Mouse (Mus musculus): ENCODE results near the gene Atf3. TPM values are rescaled to one million over a fixed set of nuclear protein-coding genes. Genes with fewer than 3 reads are reported as not detected.
A peak's percentile ranks its signal among the peaks of the same experiment; 100 is the strongest.
"Not testable (repeated sequence)": the region's sequence is repeated elsewhere in the genome, so short reads cannot be mapped to it uniquely, and the experiment has no call there.

The Atf3 gene
- polyA plus RNA-seq, 1 experiment from 2014 or later: 4.2 TPM

DNA sequence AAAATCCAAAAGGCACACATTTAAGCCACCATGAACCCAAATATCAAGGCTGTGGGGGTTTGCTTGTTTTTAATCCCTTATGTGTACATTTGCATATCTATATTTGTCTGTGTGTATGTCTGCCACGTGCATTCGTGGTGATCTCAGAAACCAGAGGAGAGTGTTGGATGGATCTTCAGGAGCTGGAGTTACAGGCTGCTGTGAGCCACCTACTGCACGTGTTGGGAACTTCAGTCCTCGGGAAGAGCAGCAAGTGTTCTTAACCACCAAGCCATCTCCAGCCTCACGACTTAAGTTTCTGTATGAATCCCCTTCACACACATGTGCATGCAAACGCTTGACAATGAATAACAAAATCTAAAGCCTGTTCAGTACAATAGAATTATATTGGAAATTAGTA lies 45.4 kb downstream of the Atf3 start:
- no peak overlapping the region for H3K9ac ChIP-seq
- H3K27ac ChIP-seq: no peak overlapping the region
- no peak overlapping the region for H3K4me2 ChIP-seq
- no peaks in the 10 kb centered on the region for H3K4me1 ChIP-seq
- no peak overlapping the region for H3K4me3 ChIP-seq (replicated peaks)
- H3K9me3 ChIP-seq (replicated peaks): no peaks in the 10 kb centered on the region
- no peaks in the 10 kb centered on the region for H3K36me3 ChIP-seq
- 12% methylated on average over 6 of the region's 6 CpGs for WGBS
- ATAC-seq (replicated peaks; ENCODE audit: low FRiP score): no peak
- 0 out of 2 replicates have a peak, but pooled peaks cover 5% of the 10 kb centered on the region for H3K27me3 ChIP-seq

DNA sequence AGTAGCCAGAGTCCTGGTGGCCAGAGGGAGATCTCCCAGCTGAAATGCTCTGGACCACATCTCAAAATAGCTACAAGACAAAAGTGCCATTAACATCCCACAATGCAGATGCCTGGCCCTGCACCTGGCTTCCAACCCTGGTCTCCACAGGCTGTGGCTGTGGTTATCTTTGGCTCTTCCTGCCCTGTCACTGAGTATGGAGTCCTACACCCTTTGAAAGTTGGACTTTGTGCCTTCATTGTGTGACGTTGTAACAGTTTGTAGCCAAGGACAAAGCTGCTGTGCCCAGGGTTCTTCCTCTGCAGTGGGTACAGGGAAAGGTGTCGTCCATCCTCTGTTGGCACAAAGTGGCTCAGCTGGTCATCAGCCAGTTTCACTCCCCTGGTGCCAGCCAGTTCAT lies 47.4 kb downstream of the Atf3 start:
- ATAC-seq (replicated peaks; ENCODE audit: low FRiP score): no peak
- 96% methylated on average over 2 of the region's 2 CpGs for WGBS
- no peaks in the 10 kb centered on the region for H3K36me3 ChIP-seq

DNA sequence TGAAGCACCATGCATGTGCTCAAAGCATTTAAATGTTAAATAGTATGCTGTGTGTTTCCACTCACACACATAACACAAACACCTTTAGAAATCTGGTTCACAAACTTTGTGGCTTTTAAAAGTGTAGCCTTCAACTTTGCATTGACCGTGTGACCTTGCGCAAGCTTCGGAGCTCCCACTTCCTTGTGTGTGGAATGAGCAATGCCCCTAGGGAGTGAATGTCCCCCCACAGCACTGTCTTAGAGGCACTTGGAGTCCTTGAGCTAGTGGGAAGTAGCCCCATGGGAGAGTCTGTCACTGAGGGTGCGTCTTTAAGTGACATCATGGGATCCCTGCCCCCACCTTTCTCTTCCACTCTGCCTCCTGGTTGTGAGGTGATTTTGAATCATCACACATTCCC lies 51.6 kb downstream of the Atf3 start:
- Histone ChIP-seq H3K4me1 (0 out of 2 replicates have a peak, but pooled peaks cover 3% of the 10 kb centered on the region), H3K9me3 (replicated peaks) (no peaks in the 10 kb centered on the region), H3K9ac (no peak overlapping the region), H3K27ac (no peak overlapping the region), H3K27me3 (no peaks in the 10 kb centered on the region), H3K4me3 (replicated peaks) (no peak overlapping the region), H3K36me3 (no peaks in the 10 kb centered on the region), H3K4me2 (no peak overlapping the region)
- 80% methylated on average over 4 of the region's 4 CpGs for WGBS
- ATAC-seq (replicated peaks; ENCODE audit: low FRiP score): no peak

More for the DNA sequence above, 47.4 kb downstream of the Atf3 start:
- Histone ChIP-seq H3K4me3 (replicated peaks) (no peak overlapping the region), H3K27me3 (no peaks in the 10 kb centered on the region), H3K4me1 (0 out of 2 replicates have a peak, but pooled peaks cover 3% of the 10 kb centered on the region), H3K9ac (no peak overlapping the region), H3K9me3 (replicated peaks) (no peaks in the 10 kb centered on the region), H3K27ac (no peak overlapping the region), H3K4me2 (no peak overlapping the region)

DNA sequence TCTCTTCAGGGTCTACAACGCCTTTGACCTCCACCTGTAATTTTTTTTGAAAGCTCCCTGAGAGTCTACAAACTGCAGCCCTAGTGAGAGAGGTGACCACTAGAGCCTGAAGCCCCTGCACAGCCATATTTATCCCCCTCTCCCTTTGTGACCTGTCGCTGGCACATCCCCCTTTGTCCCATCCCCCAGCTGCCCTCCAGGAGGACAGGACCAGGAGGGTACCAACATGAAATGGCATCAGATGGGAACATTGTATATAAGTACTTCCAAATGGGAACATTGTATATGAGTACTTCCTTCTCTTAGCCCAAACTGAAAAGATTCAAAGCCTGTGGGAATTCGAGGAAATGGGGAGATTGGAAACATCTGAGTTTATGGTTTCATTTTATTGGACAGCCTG lies 53.1 kb downstream of the Atf3 start, which contains the start of gene Fam71a:
Gene Fam71a (minus strand): TSS at position 101 of the 400 bp plus-strand sequence.
- ATAC-seq (replicated peaks; ENCODE audit: low FRiP score): no peak
- peaks cover 5% of the 10 kb centered on the region; the same call in 1 of the 2 replicates for H3K9me3 ChIP-seq (replicated peaks)
- H3K36me3 ChIP-seq: no peaks in the 10 kb centered on the region
- WGBS: 80% methylated on average over 3 of the region's 3 CpGs
- no peak within 1 kb of the TSS for H3K4me3 ChIP-seq (replicated peaks)
- no peak within 1 kb of the TSS for H3K27ac ChIP-seq
- H3K9ac ChIP-seq: no peak within 1 kb of the TSS
- H3K27me3 ChIP-seq: no peaks in the 10 kb centered on the region
- no peak within 1 kb of the TSS for H3K4me2 ChIP-seq
- H3K4me1 ChIP-seq: 0 out of 2 replicates have a peak, but pooled peaks cover 3% of the 10 kb centered on the region

DNA sequence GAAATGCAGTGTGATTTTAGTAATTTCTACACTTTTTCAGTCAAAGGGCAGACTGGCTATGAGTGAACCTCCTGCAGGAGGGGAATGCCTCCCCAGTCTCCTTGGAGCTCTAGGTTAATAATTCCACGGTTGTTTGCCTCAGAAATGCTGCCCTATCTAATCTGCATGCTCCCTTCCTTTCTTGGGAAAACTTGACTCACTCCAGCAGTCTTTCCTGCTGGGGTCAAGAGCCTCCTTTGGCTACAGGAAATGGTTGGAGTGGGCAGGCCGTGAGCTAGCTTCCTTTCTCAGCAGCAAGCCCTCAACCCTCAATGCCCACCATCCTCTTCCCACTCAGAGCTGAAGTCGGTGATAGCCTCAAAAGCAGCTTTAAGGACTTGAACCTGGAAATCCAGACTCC lies 63.5 kb downstream of the Atf3 start:
- peaks cover 12% of the 10 kb centered on the region for H3K4me1 ChIP-seq
- 23% methylated on average over 3 of the region's 3 CpGs for WGBS
- no peaks in the 10 kb centered on the region for H3K27me3 ChIP-seq
- ATAC-seq (replicated peaks; ENCODE audit: low FRiP score): 0 out of 2 replicates have a peak, but pooled peaks have one; percentile 49
- no peak overlapping the region for H3K9ac ChIP-seq
- no peak overlapping the region for H3K4me3 ChIP-seq (replicated peaks)
- H3K4me2 ChIP-seq: no peak overlapping the region
- H3K36me3 ChIP-seq: no peaks in the 10 kb centered on the region
- peak overlapping the region; percentile 41 for H3K27ac ChIP-seq
- H3K9me3 ChIP-seq (replicated peaks): peaks cover 10% of the 10 kb centered on the region; the same call in 1 of the 2 replicates

DNA sequence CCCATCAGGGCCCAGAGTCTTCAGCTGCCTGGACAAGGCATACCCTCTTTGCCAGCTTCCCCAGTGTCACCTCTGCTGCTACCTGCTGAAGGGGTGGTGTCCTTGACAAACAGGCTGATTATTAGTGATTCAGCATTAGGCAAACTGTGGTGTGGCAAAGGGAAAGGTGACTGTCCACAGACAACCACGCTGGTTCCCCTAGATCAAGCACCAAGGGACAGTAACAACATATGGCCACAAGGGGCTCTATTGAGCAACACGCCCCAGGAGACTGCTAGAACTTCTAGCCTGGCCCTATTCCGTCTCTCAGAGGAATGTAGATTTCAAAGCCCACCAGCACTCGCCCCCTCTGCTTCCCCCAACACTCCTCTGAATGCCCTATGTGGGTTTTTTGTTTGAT lies 64.8 kb downstream of the Atf3 start:
- no peak overlapping the region for H3K4me3 ChIP-seq (replicated peaks)
- H3K4me2 ChIP-seq: no peak overlapping the region
- H3K4me1 ChIP-seq: peaks cover 12% of the 10 kb centered on the region
- peaks cover 6% of the 10 kb centered on the region; the same call in 1 of the 2 replicates for H3K9me3 ChIP-seq (replicated peaks)
- 26% methylated on average over 4 of the region's 4 CpGs for WGBS
- no peak overlapping the region for H3K9ac ChIP-seq
- H3K36me3 ChIP-seq: no peaks in the 10 kb centered on the region
- no peak overlapping the region for H3K27ac ChIP-seq
- no peaks in the 10 kb centered on the region for H3K27me3 ChIP-seq
- ATAC-seq (replicated peaks; ENCODE audit: low FRiP score): no peak

DNA sequence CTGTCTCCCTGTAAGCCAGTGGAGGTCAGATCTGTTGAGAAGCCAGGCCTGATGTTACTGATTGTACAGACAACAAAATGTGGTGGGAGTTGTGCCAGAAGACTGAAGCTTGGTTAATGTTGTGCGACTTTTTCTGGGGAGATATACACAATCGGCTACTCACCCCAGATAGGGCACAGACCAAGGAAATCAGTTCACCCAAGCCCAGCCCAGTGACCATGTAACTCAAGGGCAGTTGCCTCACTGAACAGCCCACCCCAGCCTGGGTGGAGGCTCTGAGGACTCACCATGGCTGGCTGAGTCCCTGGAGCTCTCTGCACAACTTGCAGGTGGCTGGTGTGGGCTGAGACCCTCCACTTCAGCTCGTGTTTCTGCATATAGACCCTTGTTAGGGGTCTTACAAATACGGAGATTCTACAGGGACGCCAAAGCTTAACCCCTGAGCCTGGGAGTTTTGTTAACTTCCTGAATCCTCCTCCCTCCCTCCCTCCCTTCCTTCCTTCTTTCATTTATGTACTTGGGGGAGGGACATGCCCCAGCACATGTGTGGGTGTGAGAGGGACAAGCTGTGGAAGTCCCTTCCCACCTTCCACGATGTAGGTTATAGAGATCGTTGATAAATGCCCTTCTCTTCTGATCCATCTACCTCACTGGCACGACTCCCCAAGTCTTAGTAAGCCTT lies 66.8 kb downstream of the Atf3 start:
- no peak overlapping the region for H3K4me3 ChIP-seq (replicated peaks)
- H3K36me3 ChIP-seq: no peaks in the 10 kb centered on the region
- no peak for ATAC-seq (replicated peaks; ENCODE audit: low FRiP score)
- H3K9ac ChIP-seq: no peak overlapping the region
- no peak overlapping the region for H3K4me2 ChIP-seq
- H3K27ac ChIP-seq: no peak overlapping the region
- 52% methylated on average over 8 of the region's 8 CpGs for WGBS
- H3K4me1 ChIP-seq: peaks cover 12% of the 10 kb centered on the region
- no peaks in the 10 kb centered on the region for H3K9me3 ChIP-seq (replicated peaks)
- H3K27me3 ChIP-seq: no peaks in the 10 kb centered on the region

DNA sequence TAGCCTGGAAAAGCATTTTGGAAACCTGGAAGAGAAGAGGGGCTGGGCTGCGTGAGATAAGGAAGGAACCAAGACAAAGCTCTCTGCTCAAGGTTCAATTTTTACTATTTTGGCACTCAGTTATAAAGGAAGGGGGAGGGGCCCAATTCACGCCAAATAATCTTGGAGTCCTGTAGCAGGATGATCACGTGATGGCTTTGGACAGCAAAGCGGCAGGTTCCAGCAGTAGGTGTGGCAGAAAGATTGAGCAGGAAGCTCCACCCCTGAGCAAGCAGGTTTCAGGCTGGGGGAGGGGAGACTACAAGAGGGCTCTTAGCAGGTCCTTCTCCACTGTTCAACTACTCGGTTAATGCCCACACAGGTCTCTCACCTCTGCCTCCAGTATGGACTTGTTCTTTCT lies 68.3 kb downstream of the Atf3 start:
- not testable (repeated sequence) for H3K27me3 ChIP-seq; H3K4me2 ChIP-seq; H3K4me3 ChIP-seq (replicated peaks); H3K27ac ChIP-seq; H3K9ac ChIP-seq; ATAC-seq (replicated peaks; ENCODE audit: low FRiP score); H3K9me3 ChIP-seq (replicated peaks); H3K36me3 ChIP-seq
- 78% methylated on average over 5 of the region's 5 CpGs for WGBS
- peaks cover 11% of the 10 kb centered on the region for H3K4me1 ChIP-seq

DNA sequence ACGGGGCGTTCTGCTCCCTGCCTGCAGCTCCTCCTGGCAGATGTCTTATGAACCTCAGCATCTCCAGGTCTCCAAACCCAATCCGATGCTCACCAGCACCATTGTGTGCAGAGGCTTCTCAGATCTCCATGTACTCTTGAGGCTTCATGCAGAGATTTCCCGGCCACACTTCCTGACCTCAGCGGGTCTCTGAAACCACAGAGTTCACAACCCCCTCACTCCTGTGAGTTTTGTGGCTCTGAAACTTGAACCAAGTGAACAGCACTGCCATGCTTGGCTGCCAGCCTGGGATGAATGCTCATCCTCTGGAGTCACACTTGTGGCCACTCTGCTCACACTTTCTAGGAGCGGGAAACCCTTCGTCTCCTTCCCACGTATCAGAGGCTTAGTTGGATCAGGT lies 76.9 kb downstream of the Atf3 start:
- WGBS: 72% methylated on average over 8 of the region's 8 CpGs
- no peaks in the 10 kb centered on the region for H3K27me3 ChIP-seq
- ATAC-seq (replicated peaks; ENCODE audit: low FRiP score): no peak

DNA sequence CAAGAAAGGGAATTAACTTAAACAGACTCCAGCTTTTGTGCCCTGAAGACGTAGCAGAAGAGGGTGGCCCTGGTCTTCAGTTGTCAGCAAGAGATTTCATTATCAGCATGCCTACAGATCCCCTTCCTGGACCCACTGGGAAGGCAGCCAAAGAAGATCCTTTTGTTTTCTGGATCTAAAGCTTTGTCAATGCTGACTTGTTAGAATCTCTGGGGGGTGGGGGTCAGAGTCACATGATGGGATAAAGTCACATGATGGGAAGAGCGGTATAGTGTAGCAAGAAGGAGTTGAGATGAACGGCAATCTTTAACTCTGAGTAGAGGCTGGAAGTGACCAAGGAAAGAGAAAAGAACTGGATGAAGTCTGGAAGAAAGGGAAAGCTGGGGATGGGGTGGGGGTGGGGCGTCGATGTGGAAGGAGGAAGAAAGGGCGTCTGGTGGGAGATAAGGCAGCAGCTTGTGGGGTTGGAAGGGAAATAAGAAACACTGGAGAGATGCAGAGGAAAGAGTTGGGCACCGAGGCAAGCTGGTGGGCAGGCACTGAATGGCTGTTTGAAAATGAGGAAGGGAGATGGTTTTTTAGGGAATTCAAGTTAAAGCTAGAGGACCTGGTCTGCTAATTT lies 78.9 kb downstream of the Atf3 start:
- Histone ChIP-seq H3K4me2 (no peak overlapping the region), H3K36me3 (no peaks in the 10 kb centered on the region), H3K4me3 (replicated peaks) (no peak overlapping the region), H3K4me1 (peaks cover 4% of the 10 kb centered on the region; the same call in 1 of the 2 replicates), H3K27ac (no peak overlapping the region), H3K27me3 (no peaks in the 10 kb centered on the region), H3K9ac (no peak overlapping the region), H3K9me3 (replicated peaks) (no peaks in the 10 kb centered on the region)
- ATAC-seq (replicated peaks; ENCODE audit: low FRiP score): no peak
- WGBS: 79% methylated on average over 7 of the region's 7 CpGs

More for the DNA sequence above, 76.9 kb downstream of the Atf3 start:
- H3K27ac ChIP-seq: no peak overlapping the region
- no peaks in the 10 kb centered on the region for H3K36me3 ChIP-seq
- H3K9ac ChIP-seq: no peak overlapping the region
- no peak overlapping the region for H3K4me3 ChIP-seq (replicated peaks)
- no peaks in the 10 kb centered on the region for H3K9me3 ChIP-seq (replicated peaks)
- peaks cover 4% of the 10 kb centered on the region; the same call in 1 of the 2 replicates for H3K4me1 ChIP-seq
- no peak overlapping the region for H3K4me2 ChIP-seq

DNA sequence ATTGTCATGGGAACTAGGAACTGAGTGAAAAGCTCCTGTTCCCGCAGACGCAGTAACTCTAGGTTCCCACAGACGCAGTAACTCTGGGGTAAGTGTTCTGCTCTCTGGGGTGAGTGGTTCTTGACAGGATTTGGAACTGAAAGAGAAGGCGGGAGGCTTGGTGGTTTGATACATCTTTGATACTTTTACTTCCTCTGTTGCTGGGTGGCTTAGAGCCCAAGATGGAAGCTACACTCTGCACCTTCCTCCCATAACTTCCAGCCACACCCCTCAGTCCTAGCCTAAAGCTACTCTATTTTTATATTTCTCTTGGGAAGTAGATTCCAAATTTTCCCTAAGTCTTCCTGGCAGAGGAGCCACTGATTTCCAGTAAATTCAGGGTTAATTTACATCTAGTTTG lies 79.4 kb downstream of the Atf3 start:
- ATAC-seq (replicated peaks; ENCODE audit: low FRiP score): no peak
- H3K4me1 ChIP-seq: peaks cover 4% of the 10 kb centered on the region; the same call in 1 of the 2 replicates
- no peak overlapping the region for H3K4me3 ChIP-seq (replicated peaks)
- H3K9me3 ChIP-seq (replicated peaks): no peaks in the 10 kb centered on the region
- no peak overlapping the region for H3K9ac ChIP-seq
- H3K36me3 ChIP-seq: no peaks in the 10 kb centered on the region
- 90% methylated on average over 4 of the region's 4 CpGs for WGBS
- H3K27ac ChIP-seq: no peak overlapping the region
- H3K4me2 ChIP-seq: no peak overlapping the region
- H3K27me3 ChIP-seq: no peaks in the 10 kb centered on the region

DNA sequence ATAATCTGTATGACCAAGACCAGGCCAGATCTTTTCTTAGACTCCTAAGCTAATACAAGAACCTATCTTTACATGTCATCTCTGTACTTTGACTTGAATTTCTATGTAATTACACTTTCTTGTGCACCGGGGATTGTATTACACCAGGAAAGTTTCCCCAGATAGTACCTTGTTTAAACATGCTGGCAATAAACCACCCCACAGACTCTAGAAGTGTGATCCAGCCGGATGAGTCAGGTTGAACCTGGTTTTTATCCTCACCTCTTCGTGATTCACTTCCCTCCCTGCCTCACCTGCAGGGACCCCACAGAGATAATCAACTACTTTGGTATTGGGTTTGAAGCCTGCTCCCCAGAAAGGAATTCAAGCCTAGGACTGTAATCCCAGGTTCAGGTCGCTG lies 82.4 kb downstream of the Atf3 start:
- Histone ChIP-seq H3K4me1 (peaks cover 5% of the 10 kb centered on the region; the same call in 1 of the 2 replicates), H3K4me2 (no peak overlapping the region), H3K4me3 (replicated peaks) (no peak overlapping the region), H3K9ac (no peak overlapping the region), H3K36me3 (no peaks in the 10 kb centered on the region), H3K27ac (no peak overlapping the region), H3K9me3 (replicated peaks) (no peaks in the 10 kb centered on the region), H3K27me3 (no peaks in the 10 kb centered on the region)
- 49% methylated on average over 4 of the region's 4 CpGs for WGBS
- ATAC-seq (replicated peaks; ENCODE audit: low FRiP score): no peak

All from kidney, embryonic 15.5 days (tissue).